Mouse (Mus musculus) T-cell, adult 2 months (primary cell): ENCODE data around the gene Sugct.

Experiments used
- DNase-seq: peaks from one replicate; pipeline ENCODE4 v3.0.0; 2022; ENCODE audit warnings: low spot score

The Sugct gene

GRCm38 (mm10) chr13:17694911-17695699 lies at the start of gene Sugct, which contains the start of gene Mplkip:
TSS of gene Sugct (minus strand) at chr13:17695553.
TSS of gene Mplkip (plus strand) at chr13:17695192.
- peak; percentile 100 for DNase-seq

- no peak for DNase-seq
Measured at GRCm38 (mm10) chr13:17728798-17729197, 33.4 kb upstream of the Sugct start.

DNA sequence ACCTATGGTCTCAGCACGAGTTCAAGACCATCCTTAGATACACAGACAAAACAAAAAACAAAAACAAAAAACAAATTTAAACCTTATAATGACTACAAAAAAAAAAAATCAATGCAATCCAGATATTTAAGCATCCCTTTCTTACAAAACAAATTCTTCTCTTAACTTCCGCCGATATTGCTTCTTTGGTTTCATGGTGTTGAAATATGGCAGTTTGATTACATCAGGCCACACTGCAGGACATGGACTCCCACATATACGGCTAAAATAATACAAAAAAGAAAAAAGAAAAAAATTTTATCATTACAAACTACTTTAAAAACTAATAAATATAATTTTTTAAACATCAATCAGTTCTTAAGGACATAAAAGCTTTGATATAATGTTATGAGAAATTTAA lies 32.6 kb upstream of the Sugct start:
- no peak for DNase-seq

DNA sequence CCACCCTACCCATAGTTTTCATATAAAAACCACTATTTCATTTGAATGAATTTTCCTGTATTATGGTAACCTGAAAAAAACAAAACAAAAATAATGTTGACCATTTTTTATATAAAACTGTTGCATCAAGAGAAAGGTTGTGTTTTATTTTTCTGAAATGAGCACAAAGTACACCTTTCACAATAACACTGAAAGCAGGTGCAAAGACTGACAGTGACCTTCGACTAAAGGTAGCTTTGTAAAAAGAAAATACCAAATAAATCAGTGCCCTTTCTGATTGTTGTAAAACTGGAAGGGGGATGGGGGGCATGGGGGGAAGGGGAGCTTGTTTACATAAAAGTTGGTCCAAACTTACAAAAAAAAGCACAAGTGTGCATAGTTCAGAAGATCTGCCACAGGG lies 22.0 kb upstream of the Sugct start:
- no peak for DNase-seq

GRCm38 (mm10) chr13:17708784-17709311 lies 13.5 kb upstream of the Sugct start:
- no peak for DNase-seq

DNA sequence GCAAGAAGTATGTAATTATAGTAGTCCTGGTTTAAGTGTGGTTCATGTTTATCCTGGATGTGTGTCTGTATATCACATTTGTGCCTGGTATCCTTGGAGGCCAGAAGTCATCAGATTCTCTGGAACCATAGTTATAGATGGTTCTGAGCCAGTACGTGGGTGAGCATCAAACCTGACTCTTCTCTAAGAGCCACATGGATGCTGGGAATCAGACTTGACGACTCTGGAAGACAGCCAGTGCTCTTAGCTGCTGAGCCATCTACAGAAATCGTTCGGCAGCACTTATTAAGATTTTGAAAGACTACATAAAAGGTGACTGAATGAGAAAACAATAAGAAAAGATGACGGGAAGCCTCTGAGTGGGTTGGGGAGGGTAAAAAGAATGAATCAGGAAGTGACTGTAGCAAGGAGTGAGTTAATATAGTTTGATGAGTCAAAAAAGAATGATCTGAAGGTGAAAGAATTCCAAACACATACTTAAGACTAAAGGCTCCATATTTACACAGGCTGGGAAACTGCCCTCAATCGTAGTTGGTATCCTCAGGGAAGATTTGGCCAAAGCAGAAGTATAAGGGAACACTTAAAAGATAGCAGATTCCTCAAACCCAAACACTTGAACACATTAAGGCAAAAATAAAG lies 10.0 kb upstream of the Sugct start:
- no peak for DNase-seq

DNA sequence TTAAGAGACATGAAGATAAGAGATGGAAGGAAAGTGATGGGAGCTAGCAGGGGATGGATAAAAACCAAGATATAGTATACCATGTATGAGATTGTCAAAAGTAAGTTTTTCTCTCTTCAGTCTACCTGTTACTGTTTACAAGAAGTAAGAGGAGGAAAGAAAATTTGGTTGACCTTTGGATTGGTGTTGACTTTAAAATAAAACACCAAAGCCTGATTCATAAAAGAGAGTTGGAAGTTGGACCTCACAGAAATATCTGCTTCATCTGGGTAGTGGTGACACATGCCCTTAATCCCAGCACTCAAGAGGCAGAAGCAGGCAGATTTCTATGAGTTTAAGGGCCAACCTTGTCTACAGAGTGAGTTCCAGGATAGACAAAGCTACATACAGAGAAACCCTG lies 7.0 kb upstream of the Sugct start:
- no peak for DNase-seq

DNA sequence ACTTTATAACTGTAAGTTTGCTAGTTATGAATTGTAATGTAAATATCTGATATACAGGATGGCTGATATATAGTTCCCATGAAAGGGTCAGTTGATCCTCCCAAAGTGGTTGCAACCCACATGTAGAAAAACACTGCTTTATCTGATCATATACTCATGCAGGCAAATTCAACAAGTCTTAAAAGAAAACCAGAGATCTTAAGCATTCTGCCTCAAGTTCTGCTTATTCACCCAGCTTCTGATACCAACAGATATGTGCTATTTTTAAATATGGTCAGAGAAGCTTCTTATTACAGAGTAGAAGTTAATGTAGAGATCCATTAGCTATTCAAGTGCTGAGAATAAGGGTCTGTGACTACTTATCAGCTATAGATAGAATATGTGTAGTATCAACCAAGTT lies 6.0 kb upstream of the Sugct start:
- no peak for DNase-seq

GRCm38 (mm10) chr13:17700090-17700715 lies 4.8 kb upstream of the Sugct start:
- no peak for DNase-seq

GRCm38 (mm10) chr13:17695898-17696580 lies 686 bp upstream of the Sugct start:
- no peak for DNase-seq

- DNase-seq, result no peak
Measured at GRCm38 (mm10) chr13:17694414-17694813, 939 bp downstream of the Sugct start.

DNA sequence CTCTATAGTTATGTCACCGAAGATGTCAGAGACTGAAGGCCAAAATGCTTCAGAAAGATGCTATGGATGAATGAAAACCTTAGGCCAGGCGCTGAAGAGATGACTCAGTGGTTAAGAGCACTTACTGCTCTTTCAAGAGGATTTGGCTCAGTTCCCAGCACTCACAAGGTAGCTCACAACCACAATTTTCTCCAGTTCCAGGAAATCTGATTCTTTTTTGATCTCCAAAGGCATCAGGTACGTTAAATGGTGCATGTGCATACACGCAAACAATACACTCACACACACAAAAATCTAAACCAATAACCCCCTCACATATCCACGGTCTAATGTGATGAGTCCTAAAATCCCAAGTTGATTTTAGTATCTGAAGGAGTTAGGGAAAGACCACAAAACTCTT lies 1.5 kb downstream of the Sugct start:
- peak; percentile 8 for DNase-seq

- no peak for DNase-seq
Measured at GRCm38 (mm10) chr13:17691436-17691835, 3.9 kb downstream of the Sugct start.

GRCm38 (mm10) chr13:17690686-17691085 lies 4.7 kb downstream of the Sugct start:
- DNase-seq, result no peak

DNA sequence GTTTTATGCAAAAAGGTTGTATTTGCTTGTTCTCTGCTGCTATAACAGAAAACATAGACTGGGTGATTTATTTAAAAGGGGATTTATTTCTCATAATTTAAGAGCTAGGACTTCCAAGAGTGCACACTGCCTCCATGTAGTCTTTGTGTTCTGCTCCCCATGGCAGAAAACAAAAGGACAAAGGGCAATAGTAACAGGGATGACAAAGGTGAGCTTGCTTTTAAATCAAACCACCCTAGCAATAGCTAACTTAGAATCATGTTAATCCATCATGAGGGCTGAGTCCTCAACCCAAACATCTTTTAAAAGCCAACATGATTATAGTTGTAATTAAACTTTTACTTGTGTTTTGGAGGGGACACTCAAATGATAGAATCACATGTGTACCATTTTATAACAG lies 5.9 kb downstream of the Sugct start:
- no peak for DNase-seq

DNA sequence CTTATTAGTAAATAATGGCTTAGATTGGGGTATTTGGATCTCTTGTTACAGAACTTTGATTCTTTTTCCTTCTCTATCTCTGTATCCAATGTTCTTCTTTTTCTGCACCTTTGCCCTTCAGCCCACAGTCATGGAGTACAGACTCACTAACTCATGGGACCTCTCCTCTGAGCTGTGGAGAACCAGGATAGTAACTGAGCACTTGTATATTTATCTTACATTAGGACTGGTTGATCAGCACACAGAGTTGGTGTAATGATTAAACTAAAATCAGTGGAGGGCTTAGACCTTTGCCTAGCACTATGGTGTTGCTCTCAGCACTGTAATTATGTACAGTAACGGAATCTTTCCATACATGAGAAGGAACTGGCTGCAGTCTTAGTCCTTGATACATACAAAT lies 24.2 kb downstream of the Sugct start:
- DNase-seq, result no peak

- DNase-seq, result no peak
Measured at GRCm38 (mm10) chr13:17667380-17667779, 28.0 kb downstream of the Sugct start.

GRCm38 (mm10) chr13:17642294-17642693 lies 53.1 kb downstream of the Sugct start:
- no peak for DNase-seq

- DNase-seq, result no peak
Measured at GRCm38 (mm10) chr13:17638008-17638407, 57.3 kb downstream of the Sugct start.

DNA sequence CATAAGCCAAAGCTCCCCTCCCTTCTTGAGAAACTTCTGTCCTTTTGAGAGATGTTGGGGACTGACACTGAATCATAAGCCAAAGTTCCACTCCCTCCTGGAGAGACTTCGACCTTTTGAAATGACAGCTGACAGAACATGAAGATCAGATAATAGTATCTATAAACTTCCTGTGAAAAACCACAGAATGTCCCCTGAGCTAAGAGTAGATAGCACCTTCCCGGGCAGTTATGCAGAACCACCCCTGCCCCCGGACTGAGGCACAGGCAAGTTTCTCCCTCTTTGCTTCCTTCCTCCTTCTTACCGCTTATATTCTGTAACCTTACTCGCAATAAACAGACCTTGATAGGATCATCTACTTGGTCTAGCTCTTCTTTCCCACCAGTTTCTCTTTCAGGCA lies 68.2 kb downstream of the Sugct start:
- DNase-seq, result peak; percentile 1

DNA sequence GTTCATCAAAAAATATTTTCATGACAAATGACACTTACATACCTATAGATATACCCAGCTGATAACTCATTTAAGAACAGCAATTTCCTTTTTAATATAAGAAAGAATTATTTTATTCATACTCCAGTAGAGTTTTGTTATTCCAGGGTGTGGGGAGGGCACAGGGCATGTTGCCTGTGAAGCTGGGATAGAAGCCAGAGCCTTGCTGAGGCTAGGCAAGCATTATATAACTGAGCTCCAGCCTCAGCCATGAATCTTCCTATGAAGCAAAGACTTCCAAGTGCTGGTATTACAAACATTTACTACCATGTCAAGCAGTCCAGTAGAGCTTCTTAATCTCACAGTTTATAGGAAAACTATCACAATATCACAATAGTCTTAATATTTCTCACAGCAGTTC lies 70.4 kb downstream of the Sugct start:
- DNase-seq, result no peak

GRCm38 (mm10) chr13:17606217-17606616 lies 89.1 kb downstream of the Sugct start:
- DNase-seq, result no peak
